Mouse (Mus musculus): ENCODE results near the gene Defa25. TPM values are rescaled to one million over a fixed set of nuclear protein-coding genes. Genes with fewer than 3 reads are reported as not detected.
"Not testable (repeated sequence)": the region's sequence is repeated elsewhere in the genome, so short reads cannot be mapped to it uniquely, and the experiment has no call there.

Defa25 gene
- polyA plus RNA-seq (2012; rRNA removed), result not detected in 2 replicates

- DNase-seq (ENCODE audit: low read depth), result not testable (repeated sequence)
Measured at GRCm38 (mm10) chr8:21084142-21084541, at the start of gene Defa25. Gene Defa25, plus strand, starts transcription at chr8:21084442.

- not testable (repeated sequence) for DNase-seq (ENCODE audit: low read depth)
Measured at GRCm38 (mm10) chr8:21054747-21055146, 29.5 kb upstream of the Defa25 start, which contains the start of gene Defa23. Gene Defa23, plus strand, starts transcription at chr8:21055047.

DNA sequence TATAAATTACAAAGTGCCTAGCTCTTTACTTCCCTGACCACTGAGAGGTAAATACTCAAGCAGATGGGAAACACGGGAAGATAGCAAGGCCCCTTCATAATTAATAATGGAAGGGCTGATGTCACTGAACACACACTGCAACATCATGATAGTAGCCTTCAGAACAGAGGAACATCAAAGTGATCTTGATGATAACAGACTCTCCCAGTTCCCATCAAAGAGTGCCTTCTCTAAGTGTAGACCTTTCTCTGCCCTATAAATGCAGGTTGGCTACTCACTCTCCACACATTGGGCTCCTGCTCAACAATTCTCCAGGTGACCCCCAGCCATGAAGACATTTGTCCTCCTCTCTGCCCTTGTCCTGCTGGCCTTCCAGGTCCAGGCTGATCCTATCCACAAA, 19.5 kb upstream of the Defa25 start, which contains the start of gene Defa35:
TSS of gene Defa35 (plus strand) at position 301 of the 400 bp plus-strand sequence.
- DNase-seq (ENCODE audit: low read depth), result not testable (repeated sequence)

DNA sequence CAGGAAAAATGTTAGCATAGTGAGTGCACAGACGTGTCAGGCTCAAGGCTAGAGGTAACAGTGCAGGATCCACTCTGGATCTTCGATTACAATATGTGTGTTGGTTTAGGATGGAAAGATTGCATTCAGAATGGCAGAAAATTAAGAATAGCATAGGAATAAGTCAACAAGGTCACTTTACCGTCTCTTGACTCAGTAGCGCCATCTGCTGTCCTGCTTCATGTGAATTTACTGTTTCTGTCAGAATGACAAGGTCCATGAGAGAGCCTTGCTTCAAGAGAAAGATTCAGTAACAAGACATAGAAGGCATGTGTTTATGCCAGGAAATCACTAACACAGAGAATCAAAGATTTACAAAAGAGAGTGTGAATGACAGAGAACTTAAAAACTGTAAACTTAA, 8.9 kb downstream of the Defa25 start:
- no peak for TF ChIP-seq POLR2A (IDR thresholded peaks at IDR 0.05; ENCODE audit: borderline replicate concordance, extremely low read depth, insufficient read depth, insufficient read length, poor library complexity, severe bottlenecking)
- DNase-seq (ENCODE audit: low read depth), result no peak

GRCm38 (mm10) chr8:21095950-21096349, 11.7 kb downstream of the Defa25 start, which contains the start of gene Gm14851:
Gene Gm14851, minus strand, starts transcription at chr8:21096050.
- not testable (repeated sequence) for DNase-seq (ENCODE audit: low read depth)

- DNase-seq (ENCODE audit: low read depth), result not testable (repeated sequence)
Measured at GRCm38 (mm10) chr8:21134342-21134741, 50.1 kb downstream of the Defa25 start, which contains the start of gene Defa30. Gene Defa30, plus strand, starts transcription at chr8:21134642.

Other genes starting within 250 kb of the Defa25 start
- not detected in 2 replicates for gene Defb33, start 191.8 kb upstream of the Defa25 start, polyA plus RNA-seq (2012; rRNA removed)
- gene Gm15056, start 181.8 kb upstream of the Defa25 start, polyA plus RNA-seq (2012; rRNA removed), result not detected in 2 replicates
- gene Gm6040, start 162.4 kb upstream of the Defa25 start, polyA plus RNA-seq (2012; rRNA removed), result not detected in 2 replicates
- gene AY761185, start 139.7 kb upstream of the Defa25 start, polyA plus RNA-seq (2012; rRNA removed), result not detected in 2 replicates
- gene Defa21, start 58.9 kb upstream of the Defa25 start, polyA plus RNA-seq (2012; rRNA removed), result not detected in 2 replicates
- not detected in 2 replicates for gene Defa23, start 29.4 kb upstream of the Defa25 start, polyA plus RNA-seq (2012; rRNA removed)
- not detected in 2 replicates for gene Defa35, start 19.4 kb upstream of the Defa25 start, polyA plus RNA-seq (2012; rRNA removed)
- not detected in 2 replicates for gene Gm14851, start 11.6 kb downstream of the Defa25 start, polyA plus RNA-seq (2012; rRNA removed)
- not detected in 2 replicates for gene Defa30, start 50.2 kb downstream of the Defa25 start, polyA plus RNA-seq (2012; rRNA removed)
- gene Defa22, start 77.8 kb downstream of the Defa25 start, polyA plus RNA-seq (2012; rRNA removed), result 0.35 TPM in 1 of 2 replicates, not detected in the other
- not detected in 2 replicates for gene Defa31, start 107.2 kb downstream of the Defa25 start, polyA plus RNA-seq (2012; rRNA removed)
- not detected in 2 replicates for gene Gm15293, start 117.1 kb downstream of the Defa25 start, polyA plus RNA-seq (2012; rRNA removed)
- not detected in 2 replicates for gene Gm15292, start 165.3 kb downstream of the Defa25 start, polyA plus RNA-seq (2012; rRNA removed)
- gene Defa27, start 231.1 kb downstream of the Defa25 start, polyA plus RNA-seq (2012; rRNA removed), result not detected in 2 replicates
- gene Defa29, start 242.6 kb downstream of the Defa25 start, polyA plus RNA-seq (2012; rRNA removed), result not detected in 2 replicates